Mouse (Mus musculus): ENCODE measurements around the gene Mmp15.
A peak's percentile ranks its signal among the peaks of the same experiment; 100 is the strongest.

The Mmp15 gene

GRCm38 (mm10) chr8:95352151-95352870, at the start of gene Mmp15:
Mmp15 (plus strand) TSS chr8:95352268.
- DNase-seq (ENCODE audit: low spot score), result peak; percentile 57

- DNase-seq (ENCODE audit: low spot score), result peak; percentile 27
Measured at GRCm38 (mm10) chr8:95302410-95302809, 49.7 kb upstream of the Mmp15 start.

DNA sequence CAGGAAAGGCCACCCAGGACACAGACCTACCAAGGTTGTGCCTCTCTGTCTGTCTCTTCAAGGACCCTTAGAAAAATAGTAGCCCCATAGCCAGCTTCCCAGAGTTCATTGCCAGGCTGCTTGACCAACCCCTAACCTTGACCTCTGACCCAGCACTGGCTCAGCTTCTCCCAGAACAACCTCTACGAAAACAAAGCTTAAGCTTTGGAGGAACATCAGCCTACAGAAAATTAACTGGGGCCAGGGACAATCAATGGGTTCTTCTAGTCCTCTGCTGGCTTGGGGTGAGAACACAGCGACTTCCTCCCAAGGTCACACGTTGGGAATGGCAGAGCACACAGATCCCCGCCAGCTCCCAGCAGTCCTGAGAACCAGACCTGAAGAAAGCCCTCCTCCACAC, 46.5 kb upstream of the Mmp15 start:
- DNase-seq (ENCODE audit: low spot score), result no peak

DNA sequence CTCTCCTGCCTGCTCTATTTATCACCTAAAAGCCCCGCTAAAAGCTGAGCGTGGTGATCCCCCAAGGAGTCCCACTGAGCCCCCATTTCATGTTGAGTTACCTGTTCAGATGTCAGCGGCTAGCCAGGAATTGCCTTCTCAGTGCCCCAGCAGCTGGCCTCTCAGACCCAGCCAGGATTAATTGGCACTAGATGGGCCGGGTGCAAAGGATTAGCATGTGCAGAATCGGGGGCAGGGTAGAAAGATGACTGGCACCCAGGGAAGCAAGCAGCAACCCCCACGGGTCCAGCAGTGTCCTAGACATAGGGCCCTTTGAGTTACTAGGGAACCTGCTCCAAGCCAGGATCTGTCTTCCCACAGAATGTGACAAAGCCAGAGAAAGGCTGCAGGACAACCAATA, 45.6 kb upstream of the Mmp15 start, which contains the start of gene Cngb1:
Cngb1 (minus strand) TSS at position 155 of the 400 bp plus-strand sequence.
- no peak for DNase-seq (ENCODE audit: low spot score)

DNA sequence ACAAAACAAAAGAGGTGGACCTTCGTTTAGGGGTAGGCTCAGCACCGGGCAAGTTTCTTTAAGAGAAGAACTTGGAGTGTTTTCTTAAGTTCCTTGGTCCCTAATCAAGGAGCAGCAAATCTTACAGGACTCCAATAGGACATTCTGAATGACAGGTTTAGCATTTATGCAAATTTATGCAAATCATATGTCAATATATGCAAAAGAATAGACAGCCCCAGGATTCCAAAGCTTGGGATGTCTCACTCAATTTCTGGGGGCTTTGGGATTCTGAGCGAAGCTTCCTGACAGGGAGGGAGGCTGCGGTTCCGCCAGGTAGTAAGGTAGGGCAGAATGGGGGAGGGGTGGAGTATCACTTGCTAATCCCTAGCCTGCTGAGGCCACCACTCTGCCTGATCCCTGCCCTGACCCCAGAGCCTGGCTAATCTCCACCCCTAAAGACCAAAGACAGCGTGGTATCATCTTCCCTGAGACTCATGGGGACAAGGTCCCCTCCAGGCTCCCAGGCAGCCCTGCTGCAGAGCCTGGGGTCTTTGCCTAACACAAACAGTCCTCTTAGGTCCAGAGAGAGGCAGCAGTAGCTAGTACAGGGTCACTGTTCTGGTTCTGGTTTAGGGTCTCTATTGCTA, 41.6 kb upstream of the Mmp15 start, which contains the start of gene Tepp:
Tepp (plus strand) TSS at position 225 of the 629 bp plus-strand sequence.
- no peak for DNase-seq (ENCODE audit: low spot score)

DNA sequence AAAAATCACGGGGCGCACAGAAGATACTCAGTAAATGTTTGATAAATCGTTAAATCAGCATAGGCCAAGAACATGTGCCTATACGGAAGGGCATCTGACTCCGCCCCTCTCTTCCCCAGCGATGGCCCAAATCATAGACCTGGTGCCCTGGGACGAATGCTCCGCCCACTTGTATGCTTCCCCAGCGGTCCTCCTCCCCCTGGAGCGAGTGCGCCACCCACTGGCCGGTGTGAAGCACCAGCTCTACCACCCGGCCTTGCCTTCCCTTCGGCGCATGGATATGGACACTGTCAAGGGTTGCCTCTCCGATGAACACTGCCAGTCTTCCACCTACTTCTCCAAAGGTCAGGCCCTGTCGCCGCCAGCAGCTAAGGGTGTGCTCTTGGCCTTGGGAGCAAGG, 39.2 kb upstream of the Mmp15 start:
- no peak for DNase-seq (ENCODE audit: low spot score)

DNA sequence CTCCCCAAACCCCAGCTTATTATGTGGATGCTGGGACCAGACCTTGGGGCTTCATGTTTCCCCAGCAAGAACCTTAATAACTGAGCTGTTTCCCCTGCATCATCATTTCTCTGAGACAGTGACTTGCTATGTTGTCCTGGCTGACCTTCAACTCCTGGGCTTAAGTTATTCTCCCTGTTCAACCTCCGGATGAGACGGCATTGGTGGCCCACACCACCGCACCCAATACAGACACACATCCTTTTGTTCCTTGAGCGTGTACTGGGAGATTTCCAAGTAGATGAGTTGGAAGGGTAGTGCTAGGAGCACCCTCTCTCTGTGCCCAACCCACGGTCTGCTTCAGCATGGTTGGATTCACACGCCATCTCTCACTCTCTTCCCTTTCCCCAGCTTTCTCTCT, 38.2 kb upstream of the Mmp15 start:
- no peak for DNase-seq (ENCODE audit: low spot score)

DNA sequence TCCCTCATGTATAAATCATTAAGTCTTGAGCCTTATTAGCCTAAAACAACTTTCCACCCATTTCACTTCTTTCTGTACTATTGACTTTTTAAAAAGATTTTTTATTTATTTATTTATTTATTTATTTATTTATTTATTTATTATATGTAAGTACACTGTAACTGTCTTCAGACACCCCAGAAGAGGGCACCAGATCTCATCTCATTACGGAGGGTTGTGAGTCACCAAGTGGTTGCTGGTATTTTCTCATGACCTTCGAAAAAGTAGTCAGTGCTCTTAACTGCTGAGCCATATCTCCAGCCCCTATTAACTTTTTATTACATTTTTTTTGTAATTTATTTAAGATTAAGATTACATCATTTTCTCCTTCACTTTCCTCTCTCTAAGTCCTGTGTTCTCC, 37.4 kb upstream of the Mmp15 start:
- no peak for DNase-seq (ENCODE audit: low spot score)

DNA sequence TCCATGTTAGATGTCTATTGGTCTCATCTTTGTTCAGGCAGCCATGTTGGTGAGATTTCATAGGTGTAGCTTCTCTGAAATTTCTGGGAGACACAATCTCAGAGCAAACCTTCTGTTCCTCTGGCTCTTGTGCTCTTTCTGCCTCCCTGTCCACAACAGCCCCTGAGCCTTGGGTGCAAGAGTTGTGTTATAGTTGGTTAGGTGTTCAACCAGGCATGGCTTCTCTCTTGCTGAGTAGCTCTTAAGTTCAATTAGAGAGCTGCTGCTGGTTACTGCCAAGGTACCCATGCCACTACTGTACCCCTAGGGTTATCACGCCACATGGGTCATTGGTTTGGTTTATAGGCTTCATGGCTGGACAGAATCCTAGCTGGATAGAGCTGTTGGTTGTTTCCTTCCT, 36.7 kb upstream of the Mmp15 start:
- DNase-seq (ENCODE audit: low spot score), result no peak

- DNase-seq (ENCODE audit: low spot score), result peak; percentile 43
Measured at GRCm38 (mm10) chr8:95320224-95321139, 31.6 kb upstream of the Mmp15 start.

DNA sequence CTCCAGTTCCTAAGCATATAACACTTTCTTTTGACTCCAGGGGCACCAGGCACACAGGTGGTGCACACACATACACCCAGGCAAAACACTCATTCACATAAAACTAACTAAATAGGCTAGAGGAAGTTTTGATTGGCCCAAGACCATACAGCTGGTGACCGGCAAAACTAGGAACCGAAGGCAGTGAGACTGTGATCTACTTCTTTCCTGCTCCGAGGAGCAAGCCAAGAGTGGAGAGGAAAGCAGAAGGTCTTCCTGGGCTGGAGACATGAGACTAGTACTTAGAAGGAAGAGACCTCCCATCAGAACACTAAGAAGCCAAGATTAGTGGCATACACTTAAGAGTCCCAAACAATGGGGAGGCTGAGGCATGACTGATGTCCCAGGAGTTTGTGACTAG, 28.9 kb upstream of the Mmp15 start:
- no peak for DNase-seq (ENCODE audit: low spot score)

DNA sequence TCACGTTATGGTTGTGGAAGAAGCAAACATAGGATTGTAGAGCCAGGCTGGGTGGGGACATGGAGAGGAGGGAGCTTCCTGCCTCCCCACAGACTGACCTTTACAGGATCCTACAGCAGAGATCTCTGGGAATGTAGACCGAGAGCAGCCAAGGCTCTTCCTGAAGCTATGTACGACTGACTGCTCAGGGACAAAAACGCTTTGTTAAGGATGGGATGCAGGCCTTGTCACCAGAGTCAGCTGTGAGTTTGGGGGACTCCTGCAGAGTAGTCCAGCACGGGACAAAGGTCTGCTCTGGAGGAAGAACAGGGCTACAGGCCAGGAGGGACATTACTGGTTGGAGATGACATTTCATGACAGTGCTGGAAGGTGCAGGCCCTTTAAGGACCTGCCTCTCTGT, 27.4 kb upstream of the Mmp15 start:
- DNase-seq (ENCODE audit: low spot score), result no peak

DNA sequence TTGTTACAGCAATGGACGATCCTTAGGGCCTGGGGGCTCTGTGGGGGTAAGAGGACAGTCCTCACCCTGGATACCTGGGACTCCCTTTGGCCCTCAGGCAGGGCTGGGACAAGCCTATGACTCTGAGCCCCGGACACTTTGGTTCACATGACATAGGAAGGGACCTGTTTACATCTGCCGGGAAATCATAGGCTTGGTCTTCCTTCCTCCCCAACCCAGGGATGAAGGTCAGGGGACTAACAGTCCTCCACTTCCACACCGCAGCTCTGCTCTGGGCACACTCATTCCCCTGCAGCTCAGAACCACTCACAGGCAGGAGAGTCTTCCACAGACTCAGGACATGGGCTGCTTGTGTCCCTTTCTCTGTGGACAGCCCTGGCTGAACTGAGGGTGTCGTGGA, 25.2 kb upstream of the Mmp15 start:
- no peak for DNase-seq (ENCODE audit: low spot score)

DNA sequence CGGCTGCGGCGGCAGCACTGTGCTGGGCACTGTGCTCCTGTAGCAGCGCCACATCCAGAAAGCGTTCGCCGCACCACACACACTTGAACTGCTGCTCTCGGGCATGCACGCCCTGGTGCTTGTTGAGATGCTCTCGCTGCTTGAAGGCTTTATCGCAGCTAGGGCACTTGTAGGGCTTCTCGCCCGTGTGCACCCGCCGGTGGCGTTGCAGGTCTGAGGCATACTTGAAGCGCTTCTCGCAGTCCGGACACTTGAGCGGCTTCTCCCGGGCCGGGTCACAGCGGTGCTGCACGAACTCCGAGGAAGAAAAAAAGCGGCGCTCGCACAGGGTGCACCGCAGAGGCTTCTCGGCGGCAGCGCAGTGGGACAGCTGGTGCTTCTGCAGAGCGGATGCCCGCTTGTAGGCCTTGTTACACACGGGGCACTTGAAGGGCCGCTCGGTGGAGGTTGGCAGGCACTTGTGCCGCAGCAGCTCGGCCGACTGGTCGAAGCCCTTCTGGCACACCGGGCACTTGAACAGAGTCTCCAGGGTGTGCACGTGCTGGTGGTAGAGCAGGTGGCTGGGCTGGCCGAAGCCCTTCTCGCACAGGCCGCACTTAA, 24.1 kb upstream of the Mmp15 start:
- DNase-seq (ENCODE audit: low spot score), result no peak

DNA sequence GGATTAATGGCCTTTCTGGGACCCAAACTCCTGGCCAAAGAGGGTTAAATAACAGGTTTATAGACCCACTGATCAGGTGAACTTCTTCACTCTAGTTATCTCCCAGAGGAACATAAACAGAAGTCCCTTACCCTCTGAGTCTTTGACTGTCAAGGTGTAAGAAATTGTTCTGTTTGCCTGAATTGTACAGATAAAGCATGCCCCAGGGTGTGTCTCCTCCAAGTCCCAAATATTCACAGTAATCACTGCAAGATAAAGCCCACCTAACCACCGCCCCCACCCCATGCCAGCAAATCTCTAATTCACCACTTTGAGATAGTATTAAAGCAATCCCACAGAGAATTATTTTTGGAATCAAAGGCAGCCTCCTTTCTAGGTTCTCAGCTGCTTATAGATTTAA, 21.7 kb upstream of the Mmp15 start:
- no peak for DNase-seq (ENCODE audit: low spot score)

DNA sequence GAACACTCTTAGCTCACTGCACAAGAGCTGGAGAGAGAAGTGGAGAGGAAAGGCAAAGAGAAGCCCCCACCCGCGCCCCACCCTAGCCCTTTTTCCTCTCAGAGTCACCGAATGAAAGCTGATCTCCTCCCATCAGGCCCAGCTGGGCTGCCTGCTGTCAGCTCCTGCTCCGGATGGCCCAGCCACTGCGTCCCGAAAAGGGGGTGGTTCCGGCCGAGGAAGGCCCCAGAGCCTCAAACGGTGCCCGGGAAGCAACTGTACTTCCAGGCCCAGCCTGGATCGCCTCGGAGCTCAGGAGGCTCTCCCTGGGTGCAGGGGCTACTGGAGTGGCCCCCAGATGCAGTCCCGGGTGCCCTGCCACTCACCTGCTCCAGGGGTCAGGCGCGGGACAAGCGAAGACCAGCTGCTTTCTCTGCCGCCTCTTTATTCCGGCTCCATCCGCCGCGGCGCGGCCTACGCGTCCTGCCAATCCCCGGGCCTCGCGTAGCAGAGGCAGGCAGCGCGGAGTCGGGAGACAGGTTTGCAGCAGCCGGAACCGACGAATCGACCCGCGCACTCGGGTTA, 20.8 kb upstream of the Mmp15 start:
- peak; percentile 49 for DNase-seq (ENCODE audit: low spot score)

DNA sequence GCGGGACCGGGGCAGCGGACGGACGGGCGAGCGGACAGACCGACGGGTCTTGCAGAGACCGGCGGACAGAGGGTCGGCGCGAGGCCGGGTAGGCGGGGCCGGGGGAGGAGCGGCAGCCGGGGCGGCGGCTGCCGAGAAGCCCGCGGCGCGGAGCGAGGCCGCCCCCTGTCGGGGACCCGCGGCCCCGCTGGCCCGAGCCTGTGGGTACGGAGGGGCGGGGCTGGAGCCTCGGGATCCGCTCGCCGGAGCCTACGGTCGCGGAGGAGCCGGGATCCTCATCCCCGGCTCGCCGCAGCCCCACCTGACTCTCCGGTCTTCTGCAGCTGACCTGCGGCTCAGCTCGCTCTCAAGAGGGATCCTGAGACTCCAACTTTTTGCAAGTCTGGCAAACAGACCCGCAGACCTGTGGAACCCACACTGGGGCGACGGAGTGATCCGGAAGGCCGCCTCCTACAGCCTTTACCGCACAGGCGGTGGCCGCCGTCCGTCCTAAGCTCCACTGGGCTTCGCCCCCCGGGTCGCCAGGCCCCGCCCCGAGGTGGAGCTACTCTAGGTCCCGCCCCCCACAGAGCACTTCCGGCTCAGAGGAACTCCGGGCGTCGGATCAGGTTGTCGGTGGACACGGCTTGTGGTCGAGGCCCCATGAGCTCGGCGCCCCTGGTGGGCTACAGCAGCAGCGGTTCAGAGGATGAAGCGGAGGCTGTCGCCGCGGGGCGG, 20.2 kb upstream of the Mmp15 start, which contains the start of the genes Zfp319 and Usb1:
Zfp319 (minus strand) TSS at position 231 of the 717 bp plus-strand sequence.
Usb1 (plus strand) TSS at position 565 of the 717 bp plus-strand sequence.
- DNase-seq (ENCODE audit: low spot score), result peak; percentile 97

- no peak for DNase-seq (ENCODE audit: low spot score)
Measured at GRCm38 (mm10) chr8:95332437-95333199, 19.4 kb upstream of the Mmp15 start.

- DNase-seq (ENCODE audit: low spot score), result no peak
Measured at GRCm38 (mm10) chr8:95335706-95336105, 16.4 kb upstream of the Mmp15 start.

DNA sequence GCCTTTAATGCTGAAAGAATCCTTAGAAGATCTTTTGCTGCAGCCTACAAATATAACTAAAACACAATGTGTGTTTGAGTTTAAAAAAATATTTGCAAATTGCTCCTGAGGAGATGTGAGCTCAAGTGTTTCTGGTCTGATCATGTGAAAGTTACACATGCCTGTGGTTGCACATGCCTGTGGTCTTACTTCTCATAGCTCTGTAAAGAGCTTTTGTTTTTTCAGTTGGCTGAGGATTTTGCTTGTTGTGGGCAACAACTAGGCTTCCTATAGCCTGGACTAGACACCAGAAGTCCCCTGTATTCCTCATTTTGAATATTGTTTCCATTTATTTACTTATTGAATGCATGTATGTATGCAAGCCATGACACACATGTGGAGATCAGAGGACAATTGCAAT, 15.7 kb upstream of the Mmp15 start:
- no peak for DNase-seq (ENCODE audit: low spot score)

All from ovary, postnatal 14 days (tissue).